Mouse (Mus musculus): ENCODE measurements around the gene Slc1a4. TPM values are rescaled to one million over a fixed set of nuclear protein-coding genes. Genes with fewer than 3 reads are reported as not detected.

The Slc1a4 gene
- 32.9 and 33.1 TPM in 2 replicates for polyA plus RNA-seq (2015; fragmentation: Nextera tagmentation; extraction: Ambion mirVana)

- Histone ChIP-seq H3K4me1 (replicated peaks) (peaks cover 33% of the 10 kb centered on the region), H3K9ac (replicated peaks) (peak within 1 kb of the TSS; percentile 79), H3K4me2 (replicated peaks) (peak within 1 kb of the TSS; percentile 93), H3K36me3 (no peaks in the 10 kb centered on the region), H3K4me3 (replicated peaks) (peak within 1 kb of the TSS; percentile 62), H3K27me3 (no peaks in the 10 kb centered on the region), H3K9me3 (no peaks in the 10 kb centered on the region), H3K27ac (peak within 1 kb of the TSS; percentile 97)
- 0% methylated on average over 48 of the region's 48 CpGs for WGBS
- ATAC-seq = peak; percentile 99
Observed at GRCm38 (mm10) chr11:20332561-20333514, at the start of gene Slc1a4. Gene Slc1a4 (minus strand): TSS chr11:20332713.

DNA sequence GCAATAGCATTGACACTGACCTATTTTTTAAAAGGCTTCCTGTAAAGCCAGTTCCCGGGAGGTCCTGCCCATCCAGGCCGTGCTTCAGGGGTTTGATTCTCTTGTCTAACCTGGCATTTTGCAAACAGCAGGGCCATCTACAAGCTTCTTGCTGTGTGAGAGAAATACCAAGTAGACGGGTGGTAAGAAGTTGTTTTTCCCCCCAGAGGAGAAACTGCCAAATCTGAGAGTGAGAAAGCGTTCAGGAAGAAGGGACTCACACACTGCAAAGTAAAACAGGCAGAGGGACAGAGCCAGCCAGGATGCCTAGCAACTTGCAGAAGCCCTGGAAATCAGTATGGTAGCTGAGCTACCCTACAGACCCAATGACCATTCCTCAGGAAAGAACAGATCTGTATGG is 47.6 kb upstream of the Slc1a4 start:
- no peaks in the 10 kb centered on the region for H3K27me3 ChIP-seq
- ATAC-seq = no peak
- H3K4me1 ChIP-seq (replicated peaks) = no peaks in the 10 kb centered on the region
- peaks cover 5% of the 10 kb centered on the region; the same call in 1 of the 2 replicates for H3K9me3 ChIP-seq
- 78% methylated on average over 4 of the region's 4 CpGs for WGBS
- H3K9ac ChIP-seq (replicated peaks) = no peak overlapping the region
- no peak overlapping the region for H3K27ac ChIP-seq
- no peak overlapping the region for H3K4me2 ChIP-seq (replicated peaks)
- no peak overlapping the region for H3K4me3 ChIP-seq (replicated peaks)
- no peaks in the 10 kb centered on the region for H3K36me3 ChIP-seq

DNA sequence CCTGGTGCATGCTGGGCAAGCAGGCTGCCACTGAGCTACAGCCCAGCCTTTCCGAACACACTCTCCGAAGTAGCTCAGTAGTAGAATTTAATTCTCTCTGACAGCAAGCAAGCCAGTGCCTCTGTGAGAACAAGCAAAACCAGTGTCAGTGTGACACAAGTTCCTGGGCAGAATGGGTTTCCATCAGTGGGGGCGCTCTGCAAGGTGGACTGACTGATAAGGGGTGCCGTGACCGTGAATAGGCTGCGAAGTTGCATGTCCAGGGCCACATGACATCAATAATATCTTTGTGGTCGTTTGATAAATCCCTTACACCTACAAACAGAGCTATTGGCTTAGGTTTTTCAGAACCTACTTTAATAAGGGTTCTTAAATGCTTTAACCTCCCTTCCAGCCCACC is 44.1 kb upstream of the Slc1a4 start:
- H3K27me3 ChIP-seq = no peaks in the 10 kb centered on the region
- no peak for ATAC-seq
- no peak overlapping the region for H3K4me3 ChIP-seq (replicated peaks)
- H3K36me3 ChIP-seq = no peaks in the 10 kb centered on the region
- 94% methylated on average over 7 of the region's 7 CpGs for WGBS
- H3K9ac ChIP-seq (replicated peaks) = no peak overlapping the region
- H3K4me1 ChIP-seq (replicated peaks) = no peaks in the 10 kb centered on the region
- no peak overlapping the region for H3K4me2 ChIP-seq (replicated peaks)
- peaks cover 5% of the 10 kb centered on the region; the same call in 1 of the 2 replicates for H3K9me3 ChIP-seq
- H3K27ac ChIP-seq = no peak overlapping the region

DNA sequence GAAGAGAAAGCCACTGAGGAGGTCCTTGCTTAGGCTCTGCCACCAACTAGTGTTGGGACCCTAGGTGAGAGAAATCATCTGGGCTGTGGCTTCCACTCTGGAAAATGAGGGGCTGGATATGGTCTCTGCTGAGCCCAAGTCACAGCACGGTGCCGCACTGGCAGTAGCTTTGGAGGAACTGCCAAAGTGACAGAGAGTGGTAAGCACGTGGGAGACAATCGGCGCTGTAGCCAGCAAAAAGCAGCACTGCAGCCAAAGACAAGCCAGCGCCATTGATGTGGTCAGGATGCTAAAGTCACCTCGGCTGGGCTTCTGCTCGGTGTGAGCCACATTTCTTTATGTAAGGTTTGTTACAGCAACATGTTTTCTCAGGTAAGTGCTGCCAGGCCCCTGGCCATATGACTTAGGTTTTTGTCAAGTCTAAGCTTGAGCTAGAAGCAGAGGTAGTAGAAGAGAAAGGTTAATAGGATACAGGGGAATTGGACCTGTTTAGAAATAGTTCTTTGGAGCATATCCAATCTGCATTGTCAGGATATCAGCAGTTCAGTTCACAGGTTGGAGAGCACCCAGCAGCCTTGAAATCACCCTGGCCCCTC is 40.2 kb upstream of the Slc1a4 start:
- Histone ChIP-seq H3K9me3 (no peaks in the 10 kb centered on the region), H3K27me3 (no peaks in the 10 kb centered on the region), H3K4me3 (replicated peaks) (no peak overlapping the region), H3K4me1 (replicated peaks) (no peaks in the 10 kb centered on the region), H3K27ac (no peak overlapping the region), H3K9ac (replicated peaks) (no peak overlapping the region), H3K4me2 (replicated peaks) (no peak overlapping the region), H3K36me3 (no peaks in the 10 kb centered on the region)
- 91% methylated on average over 8 of the region's 8 CpGs for WGBS
- no peak for ATAC-seq

DNA sequence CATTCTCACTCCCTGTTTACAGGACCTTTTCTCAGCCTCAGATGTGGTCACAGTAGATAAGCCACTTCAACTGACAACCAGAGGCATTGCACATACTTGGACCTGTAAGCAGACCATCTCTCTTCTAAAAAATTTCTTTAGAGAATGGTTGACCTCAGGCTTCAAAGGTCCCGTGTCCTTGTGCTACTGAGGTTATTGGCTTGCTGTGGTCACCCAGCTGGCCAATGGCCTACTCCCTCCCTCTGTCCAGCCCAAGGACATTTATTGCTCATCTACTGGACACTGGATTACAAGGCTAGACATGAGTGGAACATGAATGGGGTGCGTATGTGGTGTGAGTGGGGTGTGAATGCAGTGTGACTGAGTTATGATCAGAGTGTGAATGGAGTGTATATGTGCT is 38.0 kb upstream of the Slc1a4 start:
- Histone ChIP-seq H3K36me3 (no peaks in the 10 kb centered on the region), H3K9ac (replicated peaks) (no peak overlapping the region), H3K4me1 (replicated peaks) (no peaks in the 10 kb centered on the region), H3K27ac (no peak overlapping the region), H3K4me3 (replicated peaks) (no peak overlapping the region), H3K4me2 (replicated peaks) (no peak overlapping the region), H3K9me3 (no peaks in the 10 kb centered on the region), H3K27me3 (no peaks in the 10 kb centered on the region)
- WGBS = 97% methylated on average over 2 of the region's 2 CpGs
- ATAC-seq = no peak

GRCm38 (mm10) chr11:20366456-20366855 is 33.9 kb upstream of the Slc1a4 start:
- no peak overlapping the region for H3K27ac ChIP-seq
- no peak overlapping the region for H3K4me2 ChIP-seq (replicated peaks)
- H3K4me1 ChIP-seq (replicated peaks) = no peaks in the 10 kb centered on the region
- WGBS = 89% methylated on average over 1 of the region's 1 CpGs
- no peak overlapping the region for H3K4me3 ChIP-seq (replicated peaks)
- no peak for ATAC-seq
- no peaks in the 10 kb centered on the region for H3K27me3 ChIP-seq
- no peak overlapping the region for H3K9ac ChIP-seq (replicated peaks)
- no peaks in the 10 kb centered on the region for H3K36me3 ChIP-seq
- no peaks in the 10 kb centered on the region for H3K9me3 ChIP-seq

GRCm38 (mm10) chr11:20361354-20361753 is 28.8 kb upstream of the Slc1a4 start:
- H3K36me3 ChIP-seq = no peaks in the 10 kb centered on the region
- H3K4me1 ChIP-seq (replicated peaks) = peaks cover 9% of the 10 kb centered on the region; the same call in 1 of the 2 replicates
- no peak for ATAC-seq
- WGBS = 73% methylated on average over 3 of the region's 3 CpGs
- H3K9me3 ChIP-seq = no peaks in the 10 kb centered on the region
- H3K27ac ChIP-seq = no peak overlapping the region
- no peak overlapping the region for H3K4me3 ChIP-seq (replicated peaks)
- H3K27me3 ChIP-seq = no peaks in the 10 kb centered on the region
- H3K9ac ChIP-seq (replicated peaks) = no peak overlapping the region
- no peak overlapping the region for H3K4me2 ChIP-seq (replicated peaks)

GRCm38 (mm10) chr11:20357684-20358447 is 25.4 kb upstream of the Slc1a4 start:
- H3K27me3 ChIP-seq = no peaks in the 10 kb centered on the region
- no peaks in the 10 kb centered on the region for H3K36me3 ChIP-seq
- H3K4me1 ChIP-seq (replicated peaks) = peaks cover 9% of the 10 kb centered on the region; the same call in 1 of the 2 replicates
- H3K27ac ChIP-seq = no peak overlapping the region
- H3K4me2 ChIP-seq (replicated peaks) = no peak overlapping the region
- no peak overlapping the region for H3K4me3 ChIP-seq (replicated peaks)
- ATAC-seq = no peak
- 57% methylated on average over 9 of the region's 9 CpGs for WGBS
- no peak overlapping the region for H3K9ac ChIP-seq (replicated peaks)
- H3K9me3 ChIP-seq = no peaks in the 10 kb centered on the region

DNA sequence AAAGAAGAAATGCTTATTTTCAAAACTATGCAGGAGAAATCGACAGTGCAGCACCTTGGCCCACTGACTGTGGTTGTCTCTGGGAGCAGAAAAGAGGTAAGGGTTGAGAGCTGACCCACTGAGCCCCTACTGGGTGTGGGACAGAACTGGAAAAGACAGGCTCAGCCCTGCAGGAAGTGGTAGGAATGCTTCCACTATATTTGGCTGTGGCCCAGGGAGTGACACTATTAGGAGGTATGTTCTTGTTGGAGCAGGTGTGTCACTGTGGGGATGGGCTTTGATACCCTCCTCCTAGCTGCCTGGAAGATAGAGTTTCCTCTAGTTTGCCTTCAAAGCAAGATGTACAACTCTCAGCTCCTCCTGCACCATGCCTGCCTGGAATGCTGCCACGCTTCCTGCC is 16.0 kb upstream of the Slc1a4 start:
- WGBS = 82% methylated on average over 2 of the region's 2 CpGs
- Histone ChIP-seq H3K27me3 (no peaks in the 10 kb centered on the region), H3K4me2 (replicated peaks) (no peak overlapping the region), H3K27ac (no peak overlapping the region), H3K9me3 (no peaks in the 10 kb centered on the region), H3K4me3 (replicated peaks) (no peak overlapping the region), H3K9ac (replicated peaks) (no peak overlapping the region), H3K36me3 (no peaks in the 10 kb centered on the region), H3K4me1 (replicated peaks) (no peaks in the 10 kb centered on the region)
- ATAC-seq = no peak

DNA sequence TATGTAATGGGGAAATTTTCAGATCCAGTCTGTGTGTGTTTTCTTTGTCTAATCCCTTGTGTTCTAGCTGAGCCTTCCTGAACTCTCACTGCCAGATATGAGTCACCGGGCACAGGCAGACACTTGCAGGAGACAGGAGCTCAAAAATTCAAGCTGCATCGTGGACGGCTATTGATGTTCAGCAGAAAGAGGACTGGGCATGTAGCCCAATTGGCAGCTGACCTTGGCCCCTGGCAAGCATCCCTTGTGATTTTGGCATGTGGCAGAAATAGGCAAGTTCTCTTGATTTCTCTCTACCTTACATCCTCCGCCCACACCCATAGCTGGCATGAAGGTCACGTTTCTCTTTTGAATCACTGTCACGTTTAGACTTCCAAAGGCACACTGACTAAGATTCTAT is 15.0 kb upstream of the Slc1a4 start:
- Histone ChIP-seq H3K4me1 (replicated peaks) (no peaks in the 10 kb centered on the region), H3K27ac (no peak overlapping the region), H3K4me2 (replicated peaks) (no peak overlapping the region), H3K9me3 (no peaks in the 10 kb centered on the region), H3K4me3 (replicated peaks) (no peak overlapping the region), H3K27me3 (no peaks in the 10 kb centered on the region), H3K9ac (replicated peaks) (no peak overlapping the region), H3K36me3 (no peaks in the 10 kb centered on the region)
- 75% methylated on average over 6 of the region's 6 CpGs for WGBS
- no peak for ATAC-seq

GRCm38 (mm10) chr11:20346369-20346768 is 13.9 kb upstream of the Slc1a4 start:
- Histone ChIP-seq H3K9ac (replicated peaks) (no peak overlapping the region), H3K4me3 (replicated peaks) (no peak overlapping the region), H3K9me3 (no peaks in the 10 kb centered on the region), H3K27me3 (no peaks in the 10 kb centered on the region), H3K36me3 (no peaks in the 10 kb centered on the region), H3K4me2 (replicated peaks) (no peak overlapping the region), H3K27ac (no peak overlapping the region), H3K4me1 (replicated peaks) (no peaks in the 10 kb centered on the region)
- ATAC-seq = no peak
- WGBS = 87% methylated on average over 2 of the region's 2 CpGs

DNA sequence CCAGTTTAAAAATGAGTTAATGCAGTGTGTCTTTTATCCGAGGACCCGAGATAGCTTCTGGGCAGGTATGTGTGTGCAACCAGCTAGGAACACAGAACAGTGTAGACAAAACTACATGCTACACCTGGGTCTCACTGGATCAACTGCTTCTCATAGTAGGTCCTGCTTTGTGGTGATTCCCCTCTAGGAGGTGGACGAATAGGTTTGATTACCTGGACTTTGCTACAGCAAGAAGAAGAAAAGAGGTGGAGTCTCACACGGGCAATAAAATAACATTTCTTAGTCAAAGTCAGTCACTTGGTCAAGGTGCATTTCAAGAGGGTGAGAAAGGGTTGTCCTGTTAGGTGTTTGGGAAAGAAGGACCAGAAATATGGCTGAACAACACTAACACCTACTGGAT is 11.4 kb upstream of the Slc1a4 start:
- 96% methylated on average over 4 of the region's 4 CpGs for WGBS
- no peaks in the 10 kb centered on the region for H3K9me3 ChIP-seq
- ATAC-seq = no peak

More for the DNA sequence above, 11.4 kb upstream of the Slc1a4 start:
- H3K36me3 ChIP-seq = no peaks in the 10 kb centered on the region
- no peak overlapping the region for H3K9ac ChIP-seq (replicated peaks)
- no peaks in the 10 kb centered on the region for H3K4me1 ChIP-seq (replicated peaks)
- no peaks in the 10 kb centered on the region for H3K27me3 ChIP-seq
- no peak overlapping the region for H3K4me2 ChIP-seq (replicated peaks)
- no peak overlapping the region for H3K27ac ChIP-seq
- H3K4me3 ChIP-seq (replicated peaks) = no peak overlapping the region
